Mouse (Mus musculus): Measurements from ENCODE around the gene Olfr97. TPM values are rescaled to one million over a fixed set of nuclear protein-coding genes. Genes with fewer than 3 reads are reported as not detected.

Olfr97 gene
- total RNA-seq, 2 experiments from 2014 or later, result not detected

DNA sequence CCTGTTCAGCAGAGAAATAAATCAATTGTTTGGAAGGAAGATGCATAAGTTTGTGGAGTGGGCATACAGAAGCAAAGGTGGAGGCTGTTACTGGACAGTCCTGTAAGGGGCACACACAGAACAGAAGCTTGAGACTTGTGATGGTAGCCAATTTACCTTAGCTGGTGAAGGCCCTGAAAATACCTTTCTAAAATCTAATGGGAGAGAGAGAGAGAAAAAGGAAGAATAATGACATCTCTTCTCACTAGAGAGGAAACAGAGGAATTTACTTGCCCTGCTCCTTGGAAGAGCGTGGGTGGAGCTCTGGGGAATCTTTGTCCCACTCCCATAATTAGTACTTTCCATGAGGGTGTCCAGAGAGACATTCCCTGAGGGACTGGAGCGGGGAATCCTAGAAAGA is 36.2 kb downstream of the Olfr97 start, which contains the start of gene Olfr94:
Gene Olfr94 (minus strand): TSS at position 101 of the 400 bp plus-strand sequence.
- no peak for DNase-seq (ENCODE audit: low spot score in 2 of 2)
- intact Hi-C loops (cut with DNase I), result loop anchor here (5.0 kb wide), 1 partner anchor 309 kb away; the partner anchor contains the start of gene Trim40

GRCm38 (mm10) chr17:37196845-37197724 is 40.0 kb downstream of the Olfr97 start:
- intact Hi-C loops (cut with DNase I), result no loop called here
- peak; percentile 35 to 62 for DNase-seq (ENCODE audit: low spot score in 2 of 2)

GRCm38 (mm10) chr17:37194782-37195181 is 42.3 kb downstream of the Olfr97 start:
- peak in 1 of 2 experiments; percentile 78 for DNase-seq (ENCODE audit: low spot score in 2 of 2)
- intact Hi-C loops (cut with DNase I), result no loop called here

- no peak for DNase-seq (ENCODE audit: low spot score in 2 of 2)
- intact Hi-C loops (cut with DNase I), result no loop called here
Observed at GRCm38 (mm10) chr17:37193656-37194055, 43.5 kb downstream of the Olfr97 start, which contains the start of gene Ubd. Ubd (plus strand) TSS chr17:37193892.

- DNase-seq (ENCODE audit: low spot score in 2 of 2), result no peak
- intact Hi-C loops (cut with DNase I), result no loop called here
Observed at GRCm38 (mm10) chr17:37193032-37193431, 44.1 kb downstream of the Olfr97 start.

GRCm38 (mm10) chr17:37190711-37191110 is 46.4 kb downstream of the Olfr97 start:
- peak; percentile 26 to 37 for DNase-seq (ENCODE audit: low spot score in 2 of 2)

DNA sequence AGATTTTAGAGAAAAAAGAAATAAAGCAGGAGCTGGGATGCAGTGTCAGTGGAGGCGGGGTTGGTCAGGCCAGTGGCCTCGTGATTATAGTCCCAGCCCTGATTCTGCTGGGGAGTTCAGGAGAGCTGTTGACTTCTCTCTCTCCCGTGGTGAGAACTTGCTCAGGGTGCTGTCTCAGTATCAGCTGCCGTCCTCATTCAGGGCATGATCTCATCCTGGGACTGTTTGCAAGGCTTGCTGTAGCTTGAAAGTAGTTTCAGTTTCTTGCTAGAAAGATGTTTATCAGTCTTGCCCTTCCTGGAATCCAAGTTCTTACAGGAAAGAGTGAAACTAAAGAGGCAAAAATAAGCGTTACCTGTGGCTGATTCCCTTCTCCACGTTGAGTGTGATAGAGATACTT is 51.7 kb downstream of the Olfr97 start:
- intact Hi-C loops (cut with DNase I), result no loop called here
- DNase-seq (ENCODE audit: low spot score in 2 of 2), result no peak

More at GRCm38 (mm10) chr17:37190711-37191110, 46.4 kb downstream of the Olfr97 start:
- intact Hi-C loops (cut with DNase I), result no loop called here

Other genes starting within 250 kb of the Olfr97 start
- gene H2-M5, start 247.8 kb downstream of the Olfr97 start, total RNA-seq (2021), result 1 to 10 TPM; 1.6 to 1.7 TPM
- gene Zfp57, start 236.2 kb downstream of the Olfr97 start, total RNA-seq (2021), result 10 to 100 TPM; 14.5 to 17.6 TPM
- 10 to 100 TPM; 51.6 to 68.2 TPM for gene Mog, start 213.9 kb downstream of the Olfr97 start, total RNA-seq (2021)
- 100 to 1,000 TPM; 670 to 698 TPM for gene Gabbr1, start 191.4 kb downstream of the Olfr97 start, total RNA-seq (2021)
- gene Olfr90, start 148.8 kb downstream of the Olfr97 start, total RNA-seq (2021), result not detected
- not detected for gene Olfr91, start 139.1 kb downstream of the Olfr97 start, total RNA-seq (2021)
- not detected for gene Olfr92, start 117.2 kb downstream of the Olfr97 start, total RNA-seq (2021)
- gene Olfr93, start 75.8 kb downstream of the Olfr97 start, total RNA-seq (2021), result not detected
- not detected for gene Ubd, start 43.4 kb downstream of the Olfr97 start, total RNA-seq (2021)
- gene Olfr94, start 36.3 kb downstream of the Olfr97 start, total RNA-seq (2021), result not detected
- not detected for gene Olfr95, start 24.2 kb downstream of the Olfr97 start, total RNA-seq (2021)
- gene Olfr96, start 17.2 kb downstream of the Olfr97 start, total RNA-seq (2021), result not detected
- gene Olfr98, start 26.4 kb upstream of the Olfr97 start, total RNA-seq (2021), result not detected
- gene H2-M3, start 32.9 kb upstream of the Olfr97 start, total RNA-seq (2021), result 1 to 10 TPM; 2.4 to 2.5 TPM
- not detected for gene Olfr99, start 46.1 kb upstream of the Olfr97 start, total RNA-seq (2021)
- gene Olfr101, start 67.0 kb upstream of the Olfr97 start, total RNA-seq (2021), result not detected
- not detected for gene Olfr102, start 79.7 kb upstream of the Olfr97 start, total RNA-seq (2021)
- gene Olfr103, start 102.4 kb upstream of the Olfr97 start, total RNA-seq (2021), result not detected
- gene Olfr104-ps, start 122.3 kb upstream of the Olfr97 start, total RNA-seq (2021), result not detected
- not detected for gene Olfr105-ps, start 141.7 kb upstream of the Olfr97 start, total RNA-seq (2021)
- gene Olfr106-ps, start 153.1 kb upstream of the Olfr97 start, total RNA-seq (2021), result not detected
- gene Olfr107, start 161.9 kb upstream of the Olfr97 start, total RNA-seq (2021), result not detected
- gene Olfr108, start 208.2 kb upstream of the Olfr97 start, total RNA-seq (2021), result not detected
- gene Olfr109, start 221.6 kb upstream of the Olfr97 start, total RNA-seq (2021), result not detected
- not detected for gene H2-M2, start 246.2 kb upstream of the Olfr97 start, total RNA-seq (2021)

Data from left cerebral cortex, postnatal 25 days (tissue).